Mouse (Mus musculus): Measurements from ENCODE around the gene Adra2b.

- TF ChIP-seq CTCF (IDR thresholded peaks at IDR 0.05; ENCODE audit: borderline replicate concordance, insufficient read depth, low read depth, low read length) (no peak), POLR2A (IDR thresholded peaks at IDR 0.05; ENCODE audit: borderline replicate concordance, insufficient read depth, low read length) (no peak)
Measured at GRCm38 (mm10) chr2:127363282-127363652, 259 bp downstream of the Adra2b start.

Measured in cerebellum, adult 2 months (tissue).